Comparison of ENCODE assay signal across 9 mouse cellular contexts in genomic region chr1:93823796-93824495, GRCm38 (mm10). TPM values are rescaled to one million over a fixed set of nuclear protein-coding genes. Genes with fewer than 3 reads are reported as not detected.
DNase-seq lines count a peak whose midpoint lies in the region; ATAC-seq and TF ChIP-seq lines count a peak whose summit lies in the region.
"Had no signal": no experiment of that assay in that cellular context is flagged by ENCODE, and none has a peak within 500 bp of the region (broad histone marks: within the 10 kb centered on the region; RNA-seq: fewer than 3 reads in every experiment).

No protein-coding gene starts in this region.

- H3K27ac ChIP-seq in forebrain, embryonic 12.5 days = peak overlapping the region; percentile 91; the same call in 1 of the 2 replicates
- H3K27ac ChIP-seq in forebrain, embryonic 10.5 days = no peak overlapping the region
- H3K27ac ChIP-seq in lung, embryonic 16.5 days (ENCODE audit: low read length) = no peak overlapping the region
- peak overlapping the region; percentile 97 for H3K27ac ChIP-seq in intestine, embryonic 16.5 days (ENCODE audit: low read length)
- peak overlapping the region; percentile 99; the same call in 1 of the 2 replicates for H3K27ac ChIP-seq in neural tube, embryonic 15.5 days (replicated peaks)

- no peaks in the 10 kb centered on the region for H3K27me3 ChIP-seq in forebrain, embryonic 12.5 days
- no peaks in the 10 kb centered on the region for H3K27me3 ChIP-seq in forebrain, embryonic 10.5 days (ENCODE audit: poor library complexity, severe bottlenecking)
- no peaks in the 10 kb centered on the region for H3K27me3 ChIP-seq in lung, embryonic 16.5 days (ENCODE audit: control insufficient read depth, insufficient read depth, low read depth, low read length)
- H3K27me3 ChIP-seq in intestine, embryonic 16.5 days (replicated peaks; ENCODE audit: control insufficient read depth, insufficient read depth, low read length) = no peaks in the 10 kb centered on the region
- no peaks in the 10 kb centered on the region for H3K27me3 ChIP-seq in neural tube, embryonic 15.5 days (replicated peaks)

- ATAC-seq in forebrain, embryonic 12.5 days (ENCODE audit: low FRiP score) = no peak
- no peak for ATAC-seq in lung, embryonic 16.5 days (ENCODE audit: low read depth)
- no peak for ATAC-seq in intestine, embryonic 16.5 days
- no peak for ATAC-seq in neural tube, embryonic 15.5 days (ENCODE audit: low FRiP score)

- no peak overlapping the region for H3K4me2 ChIP-seq in forebrain, embryonic 12.5 days
- H3K4me2 ChIP-seq in lung, embryonic 16.5 days (ENCODE audit: low read depth, low read length) = no peak overlapping the region
- peak overlapping the region; percentile 87; the same call in 1 of the 2 replicates for H3K4me2 ChIP-seq in intestine, embryonic 16.5 days (ENCODE audit: low read depth, low read length)
- H3K4me2 ChIP-seq in neural tube, embryonic 15.5 days = peak overlapping the region; percentile 83

- no peak for DNase-seq in forebrain, embryonic 10.5 days (ENCODE audit: extremely low spot score, low spot score)
- no peak for DNase-seq in lung, adult 2 months
- DNase-seq in frontal cortex, postnatal 14 days (ENCODE audit: low spot score in 2 of 2) = no peak
- DNase-seq in thymus, adult 18-20 months = no peak
- DNase-seq: thymus, postnatal 36 days had no signal

- H3K4me3 ChIP-seq in forebrain, embryonic 12.5 days (replicated peaks) = no peak overlapping the region
- H3K4me3 ChIP-seq in forebrain, embryonic 10.5 days = no peak overlapping the region; the same call in 1 of the 2 replicates
- H3K4me3 ChIP-seq in lung, embryonic 16.5 days (ENCODE audit: low read length) = no peak overlapping the region
- H3K4me3 ChIP-seq in lung, adult 2 months (replicated peaks; ENCODE audit: extremely low read depth, low read depth, low read length) = no peak overlapping the region
- no peak overlapping the region for H3K4me3 ChIP-seq in intestine, embryonic 16.5 days (ENCODE audit: low read length)
- H3K4me3 ChIP-seq in neural tube, embryonic 15.5 days (replicated peaks) = no peak overlapping the region

- H3K4me1 ChIP-seq in forebrain, embryonic 12.5 days = peaks cover 15% of the 10 kb centered on the region; the same call in 1 of the 2 replicates
- H3K4me1 ChIP-seq in forebrain, embryonic 10.5 days = peaks cover 20% of the 10 kb centered on the region
- H3K4me1 ChIP-seq in lung, embryonic 16.5 days (replicated peaks; ENCODE audit: control insufficient read depth, insufficient read depth, low read length) = no peaks in the 10 kb centered on the region
- H3K4me1 ChIP-seq in lung, adult 2 months (ENCODE audit: control insufficient read depth, insufficient read depth, low read length) = peaks cover 2% of the 10 kb centered on the region; the same call in 1 of the 2 replicates
- H3K4me1 ChIP-seq in intestine, embryonic 16.5 days (ENCODE audit: control insufficient read depth, insufficient read depth, low read length) = peaks cover 12% of the 10 kb centered on the region
- peaks cover 19% of the 10 kb centered on the region for H3K4me1 ChIP-seq in neural tube, embryonic 15.5 days

- WGBS in forebrain, embryonic 12.5 days = 82% methylated on average over 3 of the region's 3 CpGs
- WGBS in forebrain, embryonic 10.5 days = 81% methylated on average over 3 of the region's 3 CpGs
- WGBS in lung, embryonic 16.5 days = 77% methylated on average over 3 of the region's 3 CpGs
- WGBS in lung, adult 2 months = 58% methylated on average over 3 of the region's 3 CpGs
- 77% methylated on average over 3 of the region's 3 CpGs for WGBS in intestine, embryonic 16.5 days
- WGBS in neural tube, embryonic 15.5 days = 89% methylated on average over 3 of the region's 3 CpGs

- no peak for TF ChIP-seq CTCF in lung, adult 2 months (IDR thresholded peaks at IDR 0.05; ENCODE audit: insufficient read depth, low read length)

- H3K36me3 ChIP-seq in forebrain, embryonic 12.5 days (replicated peaks) = peaks cover 26% of the 10 kb centered on the region
- H3K36me3 ChIP-seq in forebrain, embryonic 10.5 days (replicated peaks) = peaks cover 32% of the 10 kb centered on the region
- H3K36me3 ChIP-seq in lung, embryonic 16.5 days (ENCODE audit: control insufficient read depth, insufficient read depth, low read length) = peaks cover 12% of the 10 kb centered on the region
- peaks cover 10% of the 10 kb centered on the region; the same call in 1 of the 2 replicates for H3K36me3 ChIP-seq in intestine, embryonic 16.5 days (ENCODE audit: control insufficient read depth, insufficient read depth, low read length)
- H3K36me3 ChIP-seq in neural tube, embryonic 15.5 days = peaks cover 28% of the 10 kb centered on the region

- no peak for TF ChIP-seq POLR2A in lung, adult 2 months (IDR thresholded peaks at IDR 0.05; ENCODE audit: borderline replicate concordance, extremely low read depth, low read depth, low read length)

- no peak overlapping the region for H3K9ac ChIP-seq in forebrain, embryonic 12.5 days
- peak overlapping the region; percentile 78; the same call in 1 of the 2 replicates for H3K9ac ChIP-seq in lung, embryonic 16.5 days (ENCODE audit: low read length)
- H3K9ac ChIP-seq in intestine, embryonic 16.5 days (ENCODE audit: low read depth, low read length) = no peak overlapping the region
- no peak overlapping the region for H3K9ac ChIP-seq in neural tube, embryonic 15.5 days (replicated peaks)

- H3K9me3 ChIP-seq in forebrain, embryonic 12.5 days = no peaks in the 10 kb centered on the region
- no peaks in the 10 kb centered on the region for H3K9me3 ChIP-seq in forebrain, embryonic 10.5 days
- no peaks in the 10 kb centered on the region for H3K9me3 ChIP-seq in lung, embryonic 16.5 days (ENCODE audit: control insufficient read depth, low read length)
- no peaks in the 10 kb centered on the region for H3K9me3 ChIP-seq in intestine, embryonic 16.5 days (ENCODE audit: control insufficient read depth, low read length)
- no peaks in the 10 kb centered on the region for H3K9me3 ChIP-seq in neural tube, embryonic 15.5 days (replicated peaks)

RNA-seq across cellular contexts. Expression of gene D2hgdh, which starts 0.8 kb away (rescaled TPM):
- polyA plus RNA-seq in forebrain, embryonic 12.5 days (2016; fragmentation: Nextera tagmentation; extraction: Ambion mirVana) = 13.2 and 13.9 TPM in 2 replicates
- 13.3 and 16.0 TPM in 2 replicates for polyA plus RNA-seq in forebrain, embryonic 10.5 days (2016; fragmentation: Nextera tagmentation; extraction: Ambion mirVana)
- 15.4 and 17.2 TPM in 2 replicates for polyA plus RNA-seq in lung, embryonic 16.5 days (2015; fragmentation: Nextera tagmentation; extraction: Ambion mirVana)
- polyA plus RNA-seq in lung, adult 2 months (2012; rRNA removed) = 17.0 and 21.3 TPM in 2 replicates
- polyA plus RNA-seq in intestine, embryonic 16.5 days (2015; fragmentation: Nextera tagmentation; extraction: Ambion mirVana) = 15.8 and 16.9 TPM in 2 replicates
- 16.0 and 17.8 TPM in 2 replicates for polyA plus RNA-seq in neural tube, embryonic 15.5 days (2015; fragmentation: Nextera tagmentation; extraction: Ambion mirVana)

RNA-seq across cellular contexts. Expression of gene Ing5, which starts 20.2 kb away (rescaled TPM):
- polyA plus RNA-seq in forebrain, embryonic 12.5 days (2016; fragmentation: Nextera tagmentation; extraction: Ambion mirVana) = 19.4 and 20.9 TPM in 2 replicates
- 30.7 and 32.9 TPM in 2 replicates for polyA plus RNA-seq in forebrain, embryonic 10.5 days (2016; fragmentation: Nextera tagmentation; extraction: Ambion mirVana)
- polyA plus RNA-seq in lung, embryonic 16.5 days (2015; fragmentation: Nextera tagmentation; extraction: Ambion mirVana) = 20.1 and 21.1 TPM in 2 replicates
- polyA plus RNA-seq in lung, adult 2 months (2012; rRNA removed) = 7.1 and 10.1 TPM in 2 replicates
- polyA plus RNA-seq in intestine, embryonic 16.5 days (2015; fragmentation: Nextera tagmentation; extraction: Ambion mirVana) = 15.9 TPM in 2 replicates
- 7.9 and 11.0 TPM in 2 replicates for polyA plus RNA-seq in neural tube, embryonic 15.5 days (2015; fragmentation: Nextera tagmentation; extraction: Ambion mirVana)

RNA-seq across cellular contexts. Expression of gene Dtymk, which starts 22.2 kb away (rescaled TPM):
- polyA plus RNA-seq in forebrain, embryonic 12.5 days (2016; fragmentation: Nextera tagmentation; extraction: Ambion mirVana) = 241 and 246 TPM in 2 replicates
- 278 and 306 TPM in 2 replicates for polyA plus RNA-seq in forebrain, embryonic 10.5 days (2016; fragmentation: Nextera tagmentation; extraction: Ambion mirVana)
- polyA plus RNA-seq in lung, embryonic 16.5 days (2015; fragmentation: Nextera tagmentation; extraction: Ambion mirVana) = 231 and 238 TPM in 2 replicates
- polyA plus RNA-seq in lung, adult 2 months (2012; rRNA removed) = 26.8 and 29.1 TPM in 2 replicates
- 176 and 191 TPM in 2 replicates for polyA plus RNA-seq in intestine, embryonic 16.5 days (2015; fragmentation: Nextera tagmentation; extraction: Ambion mirVana)
- polyA plus RNA-seq in neural tube, embryonic 15.5 days (2015; fragmentation: Nextera tagmentation; extraction: Ambion mirVana) = 146 and 174 TPM in 2 replicates

RNA-seq across cellular contexts. Expression of gene Gal3st2, which starts 37.2 kb away (rescaled TPM):
- polyA plus RNA-seq in forebrain, embryonic 12.5 days (2016; fragmentation: Nextera tagmentation; extraction: Ambion mirVana) = not detected in 2 replicates
- not detected in 2 replicates for polyA plus RNA-seq in forebrain, embryonic 10.5 days (2016; fragmentation: Nextera tagmentation; extraction: Ambion mirVana)
- 0.11 and 0.16 TPM in 2 replicates for polyA plus RNA-seq in lung, embryonic 16.5 days (2015; fragmentation: Nextera tagmentation; extraction: Ambion mirVana)
- polyA plus RNA-seq in lung, adult 2 months (2012; rRNA removed) = 0.62 and 0.67 TPM in 2 replicates
- 0.12 and 0.13 TPM in 2 replicates for polyA plus RNA-seq in intestine, embryonic 16.5 days (2015; fragmentation: Nextera tagmentation; extraction: Ambion mirVana)
- not detected in 2 replicates for polyA plus RNA-seq in neural tube, embryonic 15.5 days (2015; fragmentation: Nextera tagmentation; extraction: Ambion mirVana)

Comparison
In these comparisons a context has a peak if more than half of its experiments do, and no peak if none do; other contexts are left out.
1. H3K27ac ChIP-seq: peak in forebrain, embryonic 12.5 days (single experiment), intestine, embryonic 16.5 days (single experiment) and neural tube, embryonic 15.5 days (single experiment); none in forebrain, embryonic 10.5 days (single experiment) and lung, embryonic 16.5 days (single experiment).
2. H3K4me2 ChIP-seq: peak in intestine, embryonic 16.5 days (single experiment) and neural tube, embryonic 15.5 days (single experiment); none in forebrain, embryonic 12.5 days (single experiment) and lung, embryonic 16.5 days (single experiment).